Mouse (Mus musculus): ENCODE measurements around the gene Nemf. TPM values are rescaled to one million over a fixed set of nuclear protein-coding genes. Genes with fewer than 3 reads are reported as not detected.

Nemf gene
- total RNA-seq, 4 experiments from 2014 or later, result 18.9 to 22.6 (median 20.7) TPM

Small RNAs within 50 kb of the gene (microRNA-seq; reads per million reads assigned to microRNA genes)
- gene Gm47299 (1.4 reads per million), gene Gm47305 (not detected)

Other genes with a start within 250 kb of the Nemf start
- 1,000 to 10,000 TPM; 1,252 to 1,700 (median 1,462) TPM for gene Rps29, start 198.0 kb downstream of the Nemf start, total RNA-seq (2022)
- gene Lrr1, start 188.4 kb downstream of the Nemf start, total RNA-seq (2022), result not detected
- 100 to 1,000 TPM; 194 to 232 (median 216) TPM for gene Rpl36al, start 173.1 kb downstream of the Nemf start, total RNA-seq (2022)
- 10 to 100 TPM; 16.6 to 19.7 (median 16.9) TPM for gene Mgat2, start 173.0 kb downstream of the Nemf start, total RNA-seq (2022)
- gene Gm49383, start 160.1 kb downstream of the Nemf start, total RNA-seq (2022), result 1 to 10 TPM; 2.6 to 4.0 (median 3.3) TPM
- gene Dnaaf2, start 158.7 kb downstream of the Nemf start, total RNA-seq (2022), result under 1 TPM; 0.57 to 0.73 (median 0.65) TPM
- 1 to 10 TPM; 2.3 to 4.1 (median 3.3) TPM for gene Gm49384, start 152.9 kb downstream of the Nemf start, total RNA-seq (2022)
- under 1 TPM; 0.17 to 0.65 (median 0.35) TPM for gene Pole2, start 129.0 kb downstream of the Nemf start, total RNA-seq (2022)
- 10 to 100 TPM; 43.3 to 53.9 (median 48.2) TPM for gene Klhdc1, start 116.0 kb downstream of the Nemf start, total RNA-seq (2022)
- gene Klhdc2, start 60.5 kb downstream of the Nemf start, total RNA-seq (2022), result 100 to 1,000 TPM in 3 of 4 experiments, 10 to 100 TPM in 1; 100.0 to 112 (median 105) TPM
- gene Arf6, start 15.0 kb upstream of the Nemf start, total RNA-seq (2022), result 10 to 100 TPM; 33.7 to 39.7 (median 39.6) TPM
- 1 to 10 TPM in 1 of 4 experiments, under 1 TPM in 3; 0.63 to 1.3 (median 0.77) TPM for gene Gm9887, start 15.3 kb upstream of the Nemf start, total RNA-seq (2022)
- 1 to 10 TPM; 2.7 to 3.7 (median 3.3) TPM for gene Vcpkmt, start 225.9 kb upstream of the Nemf start, total RNA-seq (2022)

Data from heart, adult 8-10 months (tissue).